Mouse (Mus musculus) gastrocnemius, adult 2 months (tissue): ENCODE measurements around the gene Homer3. TPM values are rescaled to one million over a fixed set of nuclear protein-coding genes. Genes with fewer than 3 reads are reported as not detected.
A peak's percentile ranks its signal among the peaks of the same experiment; 100 is the strongest.

ENCODE experiments used
- DNase-seq: peaks from one replicate; pipeline ENCODE4 v3.0.0; 2022
- H3K27ac ChIP-seq: fragments of 200-600 bp; 2 replicates; pipeline ENCODE4 v1.8.1; 2022; ENCODE audit warnings: mild to moderate bottlenecking
- H3K4me3 ChIP-seq: fragments of 200-600 bp; 2 replicates; pipeline ENCODE4 v1.8.1; 2022; ENCODE audit warnings: mild to moderate bottlenecking, moderate library complexity
- CTCF ChIP-seq: fragments of 200-600 bp; IDR thresholded peaks from 2 replicates; pipeline ENCODE4 v1.8.1; 2022; ENCODE audit warnings: antibody characterized with exemption, mild to moderate bottlenecking, moderate library complexity
- intact Hi-C: fragments of 180-260 bp; cut with DNase I; formaldehyde crosslinking; loops from one replicate; pipeline ENCODE4 v1.15.1; 2025
- total RNA-seq, 2 experiments: library from RNA; stranded (reverse); gene quantifications; 2 replicates each; pipeline ENCODE4 v1.2.3; 2021

The Homer3 gene
- total RNA-seq, 2 experiments from 2014 or later = 3.8 to 4.3 TPM

DNA sequence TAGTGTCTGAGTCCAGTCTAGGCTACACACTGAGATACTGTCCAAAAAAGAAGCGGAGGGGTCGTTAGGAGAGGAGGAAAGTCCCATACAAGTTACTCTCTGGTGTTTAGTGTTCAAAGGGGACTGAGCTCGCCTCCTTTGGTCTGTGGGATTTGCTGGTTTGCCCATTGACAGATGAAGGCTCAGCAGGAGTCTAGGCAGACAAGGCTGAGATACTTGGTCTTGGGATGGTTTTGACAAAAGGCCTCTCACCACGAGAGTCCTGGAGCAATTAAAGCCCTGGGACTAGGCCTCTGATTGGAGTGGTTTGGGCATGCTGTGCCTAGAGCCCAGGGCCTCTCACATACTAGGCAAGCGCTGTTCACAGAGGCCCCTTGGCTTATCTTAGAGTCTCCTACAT is 14.3 kb upstream of the Homer3 start:
- DNase-seq = no peak
- intact Hi-C loops = no loop called here
- Histone ChIP-seq H3K4me3 (no peak overlapping the region), H3K27ac (no peak overlapping the region)
- no peak for TF ChIP-seq CTCF

DNA sequence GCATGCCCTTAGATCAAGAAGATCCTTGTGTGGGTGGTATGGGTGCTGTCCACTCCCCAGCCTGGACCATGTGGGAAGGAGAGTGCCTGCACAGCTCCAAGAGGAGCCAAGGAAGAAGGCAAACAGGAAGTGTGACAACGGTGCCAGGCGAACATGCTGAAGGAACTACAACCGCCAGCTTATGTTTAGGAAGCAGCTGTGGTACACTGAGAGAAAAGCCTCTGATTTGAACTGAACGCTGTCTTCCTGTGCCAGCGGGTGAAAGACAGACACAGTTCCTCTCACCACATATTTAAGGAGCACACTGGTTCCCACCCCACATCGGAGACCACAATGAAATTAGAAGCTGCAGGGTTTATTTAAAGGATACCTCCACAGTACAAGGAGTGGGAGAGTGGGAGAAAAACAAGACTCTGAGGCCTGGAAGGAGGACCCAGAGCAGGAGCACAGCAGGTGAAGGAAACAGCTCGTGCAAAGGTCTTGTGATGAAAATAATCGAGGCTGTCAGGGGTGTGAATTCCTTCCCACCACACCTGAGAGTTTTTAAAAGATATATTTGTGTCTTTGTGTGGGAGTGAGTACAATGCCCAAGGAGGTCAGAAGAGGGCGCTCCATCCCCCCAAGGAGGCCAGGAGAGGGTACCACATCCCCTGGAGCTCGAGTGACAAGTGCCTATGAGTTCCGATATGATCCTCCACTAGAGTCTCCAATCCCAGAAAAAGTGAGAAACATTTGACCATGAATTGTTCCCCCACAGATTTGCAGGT is 13.6 kb upstream of the Homer3 start:
- H3K27ac ChIP-seq = 0 out of 2 replicates have a peak overlapping the region, but pooled peaks have one; percentile 35
- DNase-seq = no peak
- intact Hi-C loops = no loop called here

GRCm38 (mm10) chr8:70272949-70273348 is 9.7 kb upstream of the Homer3 start:
- intact Hi-C loops = no loop called here
- Histone ChIP-seq H3K4me3 (no peak overlapping the region), H3K27ac (no peak overlapping the region)
- DNase-seq = no peak
- no peak for TF ChIP-seq CTCF

More for the DNA sequence above, 13.6 kb upstream of the Homer3 start:
- H3K4me3 ChIP-seq = no peak overlapping the region
- peak; percentile 52 for TF ChIP-seq CTCF

DNA sequence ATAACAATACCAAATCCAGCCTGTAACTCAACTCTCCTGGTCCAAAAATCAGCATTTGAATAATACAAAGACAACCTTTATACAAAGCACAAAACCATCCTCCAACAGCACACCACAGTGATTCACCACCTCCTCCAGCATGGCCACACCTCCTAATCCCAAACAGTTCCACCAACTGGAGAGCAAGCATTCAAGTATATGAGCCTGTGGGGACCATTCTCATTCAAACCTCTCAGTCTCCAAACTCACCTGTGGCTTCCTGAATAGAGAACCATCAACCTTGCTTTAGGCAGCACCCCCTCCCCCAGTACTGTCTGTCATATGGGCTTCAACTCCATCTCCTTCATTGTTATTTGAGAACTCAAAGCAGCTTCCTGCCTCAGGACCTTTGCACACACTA is 8.3 kb upstream of the Homer3 start:
- DNase-seq = no peak
- Histone ChIP-seq H3K4me3 (no peak overlapping the region), H3K27ac (no peak overlapping the region)
- intact Hi-C loops = no loop called here
- TF ChIP-seq CTCF = no peak

DNA sequence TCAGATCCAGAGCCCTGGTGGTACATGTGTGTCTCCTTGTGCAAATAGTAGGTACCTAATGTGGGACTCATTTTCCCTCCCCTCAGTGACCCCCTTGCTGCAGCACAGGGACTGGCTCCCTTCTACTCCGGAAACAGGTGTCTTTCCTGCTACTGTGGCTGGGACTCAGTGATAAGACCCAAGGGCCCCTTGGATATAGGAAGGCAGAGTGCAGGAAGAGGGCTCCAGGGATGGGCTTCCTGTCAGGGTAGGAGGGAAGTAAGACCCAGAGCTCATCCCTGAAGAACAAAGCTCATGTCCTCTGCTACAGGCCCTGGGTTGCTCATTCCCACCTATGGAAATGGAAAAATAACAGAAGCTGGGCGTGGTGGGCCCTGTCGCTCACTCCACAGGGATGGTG is 6.2 kb upstream of the Homer3 start:
- Histone ChIP-seq H3K4me3 (no peak overlapping the region), H3K27ac (peak overlapping the region; percentile 20; the same call in 1 of the 2 replicates)
- no peak for TF ChIP-seq CTCF
- intact Hi-C loops = no loop called here
- DNase-seq = no peak

DNA sequence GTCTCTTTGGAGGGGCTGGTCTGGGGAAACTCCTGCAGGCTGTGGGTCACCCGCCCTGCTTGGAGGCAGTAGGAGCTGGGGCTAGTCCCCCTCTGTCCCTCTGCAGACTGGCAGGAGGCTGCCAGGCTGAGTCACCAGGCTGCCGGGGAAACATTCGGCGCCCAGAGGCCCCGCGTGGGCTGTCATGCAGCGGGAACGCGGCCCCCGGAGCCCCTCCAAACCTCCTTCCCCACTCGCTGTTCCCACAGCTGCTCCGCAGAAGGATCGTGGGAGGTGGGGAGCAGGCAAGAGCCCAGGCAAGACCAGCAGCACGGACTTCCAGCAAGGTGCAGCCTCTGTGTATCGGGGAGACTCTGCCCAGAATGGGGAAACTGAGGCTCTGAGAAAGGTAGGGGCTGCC is 4.5 kb upstream of the Homer3 start:
- intact Hi-C loops = no loop called here
- no peak overlapping the region for H3K4me3 ChIP-seq
- DNase-seq = no peak
- TF ChIP-seq CTCF = no peak
- H3K27ac ChIP-seq = no peak overlapping the region

GRCm38 (mm10) chr8:70279266-70279665 is 3.4 kb upstream of the Homer3 start:
- TF ChIP-seq CTCF = no peak
- DNase-seq = no peak
- no peak overlapping the region for H3K4me3 ChIP-seq
- intact Hi-C loops = no loop called here
- H3K27ac ChIP-seq = peak overlapping the region; percentile 31

- Histone ChIP-seq H3K4me3 (no peak overlapping the region), H3K27ac (peak overlapping the region; percentile 8; the same call in 1 of the 2 replicates)
- DNase-seq = no peak
- intact Hi-C loops = no loop called here
- TF ChIP-seq CTCF = no peak
These were observed 1.6 kb upstream of the Homer3 start for GRCm38 (mm10) chr8:70281001-70281400.

DNA sequence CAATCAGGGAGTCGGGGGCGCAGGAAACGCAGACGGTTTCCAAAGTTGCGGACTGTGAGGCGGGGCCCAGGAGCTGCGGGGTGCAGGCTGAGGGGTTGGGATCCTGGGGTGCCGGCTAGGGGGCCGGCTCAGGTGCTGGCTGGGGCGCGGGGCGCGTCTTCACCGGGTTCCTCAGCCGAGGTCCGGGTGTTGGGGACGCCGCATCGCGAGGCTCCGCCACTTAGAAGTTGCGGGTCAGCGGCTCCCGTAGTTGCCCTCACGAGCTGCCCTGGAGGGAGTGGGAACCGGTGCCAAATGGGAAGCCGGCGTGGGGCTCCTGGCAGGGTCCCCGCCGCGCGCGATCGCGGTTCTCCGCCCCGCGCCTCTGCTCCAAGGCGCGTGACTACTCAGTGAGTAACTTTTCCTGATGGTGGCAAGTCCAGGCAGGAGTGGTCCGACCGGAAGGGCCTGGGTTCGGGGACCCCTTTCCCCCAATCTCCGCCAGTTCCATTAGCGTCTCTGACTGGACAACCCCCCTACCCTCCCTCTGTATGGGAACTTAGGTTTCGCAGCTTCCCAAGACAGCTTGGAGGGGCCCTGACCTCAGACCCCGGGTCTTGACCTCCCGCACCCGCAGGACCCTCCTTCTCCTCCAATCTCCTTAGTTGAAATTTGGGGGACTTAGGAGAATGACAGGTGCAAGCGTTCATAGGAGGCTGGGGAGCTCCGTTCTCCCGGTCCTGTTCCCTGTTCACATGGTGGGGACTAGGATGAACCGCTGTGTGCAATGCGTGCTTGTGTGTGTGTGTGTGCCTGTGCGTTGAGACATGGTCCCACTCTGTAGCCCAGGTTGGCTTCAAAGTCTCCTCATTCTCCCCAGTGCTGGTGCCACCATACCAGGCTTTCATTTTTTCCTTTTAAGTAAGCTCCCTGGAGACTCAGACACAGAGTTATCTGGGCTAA is 780 bp downstream of the Homer3 start:
- H3K27ac ChIP-seq = peak overlapping the region; percentile 89
- H3K4me3 ChIP-seq = peak overlapping the region; percentile 83
- intact Hi-C loops = no loop called here
- no peak for DNase-seq
- no peak for TF ChIP-seq CTCF

DNA sequence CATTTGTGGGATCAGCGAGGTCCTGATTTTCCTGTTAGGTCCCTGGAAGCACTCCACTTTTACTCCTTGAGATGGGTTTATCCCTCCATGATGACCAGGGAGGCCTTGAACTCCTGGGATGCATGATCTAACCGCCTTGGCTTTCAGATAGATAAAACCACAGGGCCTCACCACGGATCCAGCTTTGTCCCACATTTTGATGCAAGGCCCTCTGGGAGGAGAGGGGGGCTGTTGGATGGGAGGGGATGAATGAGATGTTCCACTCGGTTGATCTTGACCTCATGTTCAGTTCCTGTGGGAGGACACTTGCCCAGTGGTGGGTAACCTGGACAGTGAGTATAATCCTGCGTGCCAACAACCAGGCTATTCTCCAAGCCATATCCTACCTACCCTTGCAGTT is 1.8 kb downstream of the Homer3 start:
- Histone ChIP-seq H3K27ac (no peak overlapping the region), H3K4me3 (no peak overlapping the region)
- intact Hi-C loops = no loop called here
- DNase-seq = no peak
- no peak for TF ChIP-seq CTCF

DNA sequence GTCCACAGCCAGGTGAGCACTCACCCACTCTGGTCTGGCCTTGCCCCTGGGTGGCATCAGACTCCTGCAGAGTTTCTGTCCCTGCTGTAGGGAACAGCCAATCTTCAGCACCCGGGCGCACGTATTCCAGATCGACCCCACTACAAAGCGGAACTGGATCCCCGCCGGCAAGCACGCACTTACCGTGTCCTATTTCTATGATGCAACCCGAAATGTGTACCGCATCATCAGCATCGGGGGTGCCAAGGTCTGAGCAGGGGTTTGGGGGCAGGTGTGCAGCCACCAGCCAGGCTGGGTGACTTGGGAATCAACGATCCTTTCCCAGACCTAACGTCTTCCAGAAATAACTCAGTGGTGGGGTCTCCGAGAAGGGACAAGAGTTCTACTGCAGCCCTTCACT is 2.7 kb downstream of the Homer3 start:
- Histone ChIP-seq H3K27ac (no peak overlapping the region), H3K4me3 (no peak overlapping the region)
- no peak for TF ChIP-seq CTCF
- intact Hi-C loops = no loop called here
- DNase-seq = no peak

DNA sequence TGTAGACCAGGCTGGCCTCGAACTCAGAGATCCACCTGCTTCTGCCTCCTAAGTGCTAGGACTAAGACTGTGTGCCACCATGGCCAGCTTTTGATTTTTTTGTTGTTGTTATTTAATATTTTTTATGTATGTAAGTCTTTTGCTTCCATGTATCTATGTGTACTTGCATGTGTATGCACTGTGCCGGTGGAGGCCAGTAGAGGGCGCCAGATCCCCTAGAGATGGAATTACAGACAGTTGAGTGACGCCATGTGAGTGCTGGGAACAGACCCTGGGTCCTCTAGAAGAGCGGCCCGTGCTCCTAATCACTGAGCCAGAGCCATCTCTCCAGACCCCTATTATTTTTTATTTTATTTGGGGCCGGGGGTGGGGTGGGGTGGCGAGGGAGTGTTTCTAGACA is 4.1 kb downstream of the Homer3 start:
- Histone ChIP-seq H3K4me3 (no peak overlapping the region), H3K27ac (no peak overlapping the region)
- TF ChIP-seq CTCF = peak; percentile 49
- intact Hi-C loops = no loop called here
- DNase-seq = no peak

- H3K4me3 ChIP-seq = no peak overlapping the region
- no peak for TF ChIP-seq CTCF
- intact Hi-C loops = no loop called here
- no peak for DNase-seq
- H3K27ac ChIP-seq = no peak overlapping the region
These were observed 11.4 kb downstream of the Homer3 start for GRCm38 (mm10) chr8:70293988-70294405.
